Mouse (Mus musculus) forebrain, embryonic 11.5 days (tissue): ENCODE data around the gene Dock4. TPM values are rescaled to one million over a fixed set of nuclear protein-coding genes. Genes with fewer than 3 reads are reported as not detected.

Source experiments
- ATAC-seq: fragments of 200-750 bp; cut with Nextera tagmentation; replicated peaks from 2 replicates; pipeline ENCODE4 v1.8.0; 2017; ENCODE audit warnings: moderate TSS enrichment; ENCODE audit not compliant: low FRiP score
- DNase-seq: peaks from one replicate; pipeline ENCODE4 v3.0.0-alpha.2; 2017; ENCODE audit warnings: low spot score
- H3K27ac ChIP-seq: fragments of 300-500 bp; sonication (generic); 2 replicates; pipeline ENCODE4 v1.5.1; 2014; ENCODE audit warnings: low read depth, low read length
- H3K27me3 ChIP-seq: fragments of 300-500 bp; sonication (generic); 2 replicates; pipeline ENCODE4 v1.6.1; 2014; ENCODE audit warnings: mild to moderate bottlenecking, low read length, mixed read lengths; ENCODE audit not compliant: control insufficient read depth, insufficient read depth
- H3K36me3 ChIP-seq: fragments of 300-500 bp; sonication (generic); 2 replicates; pipeline ENCODE4 v1.6.1; 2014; ENCODE audit warnings: mild to moderate bottlenecking, low read length, moderate library complexity, mixed read lengths; ENCODE audit not compliant: control insufficient read depth, insufficient read depth
- H3K4me1 ChIP-seq: fragments of 300-500 bp; sonication (generic); replicated peaks from 2 replicates; pipeline ENCODE4 v1.6.1; 2014; ENCODE audit warnings: low read length, mixed read lengths; ENCODE audit not compliant: control insufficient read depth, insufficient read depth
- H3K4me2 ChIP-seq: fragments of 300-500 bp; sonication (generic); 2 replicates; pipeline ENCODE4 v1.6.1; 2014; ENCODE audit warnings: low read depth, mild to moderate bottlenecking, low read length, moderate library complexity, mixed read lengths; ENCODE audit not compliant: severe bottlenecking
- H3K4me3 ChIP-seq: fragments of 300-500 bp; sonication (generic); 2 replicates; pipeline ENCODE4 v1.5.1; 2014; ENCODE audit warnings: low read depth, low read length
- H3K9ac ChIP-seq: fragments of 300-500 bp; sonication (generic); 2 replicates; pipeline ENCODE4 v1.6.1; 2014; ENCODE audit warnings: low read length
- H3K9me3 ChIP-seq: fragments of 300-500 bp; sonication (generic); 2 replicates; pipeline ENCODE4 v1.6.1; 2016; ENCODE audit warnings: low read length, mixed read lengths; ENCODE audit not compliant: control insufficient read depth
- WGBS: fragments of 180-500 bp; shearing (Covaris S2); extraction: QIAGEN DNeasy Blood & Tissue Kit; methylation state at CpG from one replicate; pipeline ENCODE4 v1.1.7; 2014; 5-methylcytosine and 5-hydroxymethylcytosine counted together
- polyA plus RNA-seq: library from polyadenylated mRNA; unstranded; fragments of >200 nt; fragmentation: Nextera tagmentation; extraction: Ambion mirVana; gene quantifications from 2 replicates; pipeline ENCODE4 v1.2.1, GENCODE M21; 2014

Gene Dock4
- polyA plus RNA-seq, 1 experiment from 2014 or later: 18.7 TPM

GRCm38 (mm10) chr12:40535655-40536618 is 90.2 kb downstream of the Dock4 start:
- Histone ChIP-seq H3K9ac (no peak overlapping the region), H3K9me3 (no peaks in the 10 kb centered on the region), H3K27ac (no peak overlapping the region), H3K36me3 (no peaks in the 10 kb centered on the region), H3K4me3 (no peak overlapping the region), H3K27me3 (no peaks in the 10 kb centered on the region), H3K4me2 (no peak overlapping the region), H3K4me1 (no peaks in the 10 kb centered on the region)
- DNase-seq (no peak), ATAC-seq (no peak)
- WGBS: 90% methylated on average over 9 of the region's 9 CpGs

- Histone ChIP-seq H3K4me1 (no peaks in the 10 kb centered on the region), H3K4me3 (no peak overlapping the region), H3K36me3 (no peaks in the 10 kb centered on the region), H3K9me3 (no peaks in the 10 kb centered on the region), H3K27ac (no peak overlapping the region), H3K27me3 (no peaks in the 10 kb centered on the region), H3K9ac (no peak overlapping the region), H3K4me2 (no peak overlapping the region)
- DNase-seq: no peak
- WGBS: 85% methylated on average over 1 of the region's 1 CpGs
- no peak for ATAC-seq
These were observed 92.1 kb downstream of the Dock4 start for GRCm38 (mm10) chr12:40537826-40538225.

GRCm38 (mm10) chr12:40538318-40538717 is 92.6 kb downstream of the Dock4 start:
- no peaks in the 10 kb centered on the region for H3K27me3 ChIP-seq
- no peaks in the 10 kb centered on the region for H3K4me1 ChIP-seq
- no peak overlapping the region for H3K9ac ChIP-seq
- H3K36me3 ChIP-seq: no peaks in the 10 kb centered on the region
- no peak overlapping the region for H3K4me3 ChIP-seq
- H3K9me3 ChIP-seq: no peaks in the 10 kb centered on the region
- ATAC-seq: no peak
- no peak for DNase-seq
- WGBS: 88% methylated on average over 6 of the region's 6 CpGs
- no peak overlapping the region for H3K4me2 ChIP-seq
- no peak overlapping the region for H3K27ac ChIP-seq

GRCm38 (mm10) chr12:40538780-40539179 is 93.0 kb downstream of the Dock4 start:
- WGBS: 93% methylated on average over 6 of the region's 6 CpGs
- Histone ChIP-seq H3K9ac (no peak overlapping the region), H3K27me3 (no peaks in the 10 kb centered on the region), H3K4me3 (no peak overlapping the region), H3K9me3 (no peaks in the 10 kb centered on the region), H3K27ac (no peak overlapping the region), H3K4me2 (no peak overlapping the region), H3K36me3 (no peaks in the 10 kb centered on the region), H3K4me1 (no peaks in the 10 kb centered on the region)
- no peak for ATAC-seq
- DNase-seq: no peak

GRCm38 (mm10) chr12:40544273-40544672 is 98.5 kb downstream of the Dock4 start:
- no peaks in the 10 kb centered on the region for H3K4me1 ChIP-seq
- no peak overlapping the region for H3K4me3 ChIP-seq
- 92% methylated on average over 3 of the region's 3 CpGs for WGBS
- H3K9me3 ChIP-seq: no peaks in the 10 kb centered on the region
- no peak for DNase-seq
- ATAC-seq: no peak
- H3K36me3 ChIP-seq: no peaks in the 10 kb centered on the region
- no peak overlapping the region for H3K4me2 ChIP-seq
- no peak overlapping the region for H3K9ac ChIP-seq
- H3K27ac ChIP-seq: no peak overlapping the region
- H3K27me3 ChIP-seq: no peaks in the 10 kb centered on the region

GRCm38 (mm10) chr12:40546827-40547226 is 101.1 kb downstream of the Dock4 start:
- Histone ChIP-seq H3K27ac (no peak overlapping the region), H3K4me3 (no peak overlapping the region), H3K4me1 (no peaks in the 10 kb centered on the region), H3K27me3 (no peaks in the 10 kb centered on the region), H3K9ac (no peak overlapping the region), H3K4me2 (no peak overlapping the region), H3K36me3 (no peaks in the 10 kb centered on the region), H3K9me3 (no peaks in the 10 kb centered on the region)
- ATAC-seq: no peak
- WGBS: 56% methylated on average over 5 of the region's 5 CpGs
- DNase-seq: no peak

- Histone ChIP-seq H3K9ac (no peak overlapping the region), H3K27me3 (no peaks in the 10 kb centered on the region), H3K4me1 (no peaks in the 10 kb centered on the region), H3K9me3 (no peaks in the 10 kb centered on the region), H3K4me2 (no peak overlapping the region), H3K36me3 (no peaks in the 10 kb centered on the region), H3K27ac (no peak overlapping the region), H3K4me3 (no peak overlapping the region)
- no peak for DNase-seq
- 93% methylated on average over 3 of the region's 3 CpGs for WGBS
- no peak for ATAC-seq
These were observed 105.6 kb downstream of the Dock4 start for GRCm38 (mm10) chr12:40551317-40551716.

GRCm38 (mm10) chr12:40552201-40552600 is 106.4 kb downstream of the Dock4 start:
- H3K27ac ChIP-seq: no peak overlapping the region
- H3K4me3 ChIP-seq: no peak overlapping the region
- ATAC-seq (no peak), DNase-seq (no peak)
- H3K4me1 ChIP-seq: no peaks in the 10 kb centered on the region
- WGBS: 97% methylated on average over 1 of the region's 1 CpGs
- H3K4me2 ChIP-seq: no peak overlapping the region
- H3K9me3 ChIP-seq: no peaks in the 10 kb centered on the region
- no peak overlapping the region for H3K9ac ChIP-seq
- H3K36me3 ChIP-seq: no peaks in the 10 kb centered on the region
- H3K27me3 ChIP-seq: no peaks in the 10 kb centered on the region

- no peak for DNase-seq
- no peaks in the 10 kb centered on the region for H3K36me3 ChIP-seq
- WGBS: 90% methylated on average over 2 of the region's 2 CpGs
- no peaks in the 10 kb centered on the region for H3K27me3 ChIP-seq
- no peak overlapping the region for H3K9ac ChIP-seq
- H3K4me1 ChIP-seq: no peaks in the 10 kb centered on the region
- H3K27ac ChIP-seq: no peak overlapping the region
- ATAC-seq: no peak
- H3K9me3 ChIP-seq: no peaks in the 10 kb centered on the region
- no peak overlapping the region for H3K4me3 ChIP-seq
- H3K4me2 ChIP-seq: no peak overlapping the region
These were observed 108.2 kb downstream of the Dock4 start for GRCm38 (mm10) chr12:40553929-40554328.
